Mouse (Mus musculus) forebrain, postnatal 0 days (tissue): ENCODE measurements around the gene Amdhd2. TPM values are rescaled to one million over a fixed set of nuclear protein-coding genes. Genes with fewer than 3 reads are reported as not detected.
A peak's percentile ranks its signal among the peaks of the same experiment; 100 is the strongest.

Experiments used
- ATAC-seq: fragments of 200-750 bp; cut with Nextera tagmentation; 2 replicates; pipeline ENCODE4 v1.8.0; 2017; ENCODE audit warnings: mild to moderate bottlenecking, moderate library complexity
- DNase-seq: peaks from one replicate; pipeline ENCODE4 v3.0.0-alpha.2; 2015
- H3K27ac ChIP-seq: fragments of 300-500 bp; sonication (generic); 2 replicates; pipeline ENCODE4 v1.5.1; 2014; ENCODE audit warnings: low read depth, mild to moderate bottlenecking, antibody characterized with exemption, low read length, moderate library complexity, mixed read lengths
- H3K27me3 ChIP-seq: fragments of 300-500 bp; sonication (generic); 2 replicates; pipeline ENCODE4 v1.6.1; 2014; ENCODE audit warnings: mild to moderate bottlenecking, low read length, mixed read lengths; ENCODE audit not compliant: insufficient read depth
- H3K36me3 ChIP-seq: fragments of 300-500 bp; sonication (generic); 2 replicates; pipeline ENCODE4 v1.6.1; 2014; ENCODE audit warnings: mild to moderate bottlenecking, moderate library complexity; ENCODE audit not compliant: insufficient read depth
- H3K4me1 ChIP-seq: fragments of 300-500 bp; sonication (generic); 2 replicates; pipeline ENCODE4 v1.6.1; 2014; ENCODE audit warnings: antibody characterized with exemption; ENCODE audit not compliant: insufficient read depth
- H3K4me2 ChIP-seq: fragments of 300-500 bp; sonication (generic); 2 replicates; pipeline ENCODE4 v1.6.1; 2014; ENCODE audit warnings: low read depth, mild to moderate bottlenecking, moderate library complexity
- H3K4me3 ChIP-seq: fragments of 300-500 bp; sonication (generic); 2 replicates; pipeline ENCODE4 v1.5.1; 2014; ENCODE audit warnings: low read depth, low read length, mixed read lengths
- H3K9ac ChIP-seq: fragments of 300-500 bp; sonication (generic); 2 replicates; pipeline ENCODE4 v1.6.1; 2014; ENCODE audit warnings: mild to moderate bottlenecking
- H3K9me3 ChIP-seq: fragments of 300-500 bp; sonication (generic); 2 replicates; pipeline ENCODE4 v1.6.1; 2016; ENCODE audit warnings: low read length
- CTCF ChIP-seq: sonication (generic); IDR thresholded peaks from 2 replicates; pipeline ENCODE4 v1.5.1; 2016; ENCODE audit warnings: antibody characterized with exemption, control low read depth, low read depth
- WGBS: fragments of 180-500 bp; shearing (Covaris S2); extraction: QIAGEN DNeasy Blood & Tissue Kit; methylation state at CpG from one replicate; pipeline ENCODE4 v1.1.7; 2014; 5-methylcytosine and 5-hydroxymethylcytosine counted together
- polyA plus RNA-seq: library from polyadenylated mRNA; unstranded; fragments of >200 nt; fragmentation: Nextera tagmentation; extraction: Ambion mirVana; gene quantifications from 2 replicates; pipeline ENCODE4 v1.2.1, GENCODE M21; 2015
- total RNA-seq: library from RNA; depleted of rRNA; stranded (reverse); fragments of >200 nt; gene quantifications from 2 replicates; pipeline ENCODE4 v1.2.3, GENCODE M21; 2014

Amdhd2 gene
- total and polyA plus RNA-seq, 2 experiments from 2014 or later = 34.5 to 47.6 TPM

DNA sequence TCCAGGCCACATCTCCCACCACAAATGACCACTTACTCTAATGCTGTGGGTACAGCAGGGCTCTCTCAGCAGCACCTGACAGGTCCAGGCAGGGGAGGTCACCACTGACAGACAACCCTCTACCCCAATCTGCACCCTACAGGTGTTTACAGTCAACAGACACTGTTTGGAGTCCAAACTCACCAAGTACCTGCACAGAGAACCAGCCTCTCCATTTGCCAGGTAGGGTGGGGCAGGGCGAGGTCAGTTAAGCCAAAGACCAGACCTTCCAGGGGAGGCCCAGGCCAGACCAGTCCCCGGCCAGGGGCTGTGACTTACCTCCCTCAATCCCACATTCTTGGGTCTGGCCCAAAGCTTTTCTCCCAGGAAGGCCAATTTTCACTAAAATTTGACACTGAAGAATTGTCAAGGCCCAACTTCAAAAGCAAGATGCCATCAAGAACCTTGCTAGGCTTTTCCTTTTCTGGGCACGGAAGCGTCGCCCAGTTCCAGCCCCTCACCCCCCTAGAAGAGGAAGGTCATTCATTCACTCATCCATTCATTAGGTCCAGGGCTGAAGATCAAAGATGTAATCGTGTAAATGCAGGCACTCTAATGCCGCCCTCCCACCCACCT lies 4.4 kb upstream of the Amdhd2 start:
- Histone ChIP-seq H3K4me1 (peaks cover 18% of the 10 kb centered on the region), H3K4me2 (peak overlapping the region; percentile 78), H3K27me3 (no peaks in the 10 kb centered on the region), H3K9me3 (no peaks in the 10 kb centered on the region), H3K27ac (peak overlapping the region; percentile 97), H3K4me3 (peak overlapping the region; percentile 73), H3K36me3 (peaks cover 13% of the 10 kb centered on the region), H3K9ac (peak overlapping the region; percentile 94)
- DNase-seq = no peak
- no peak for ATAC-seq
- TF ChIP-seq CTCF = no peak
- 50% methylated on average over 7 of the region's 7 CpGs for WGBS

DNA sequence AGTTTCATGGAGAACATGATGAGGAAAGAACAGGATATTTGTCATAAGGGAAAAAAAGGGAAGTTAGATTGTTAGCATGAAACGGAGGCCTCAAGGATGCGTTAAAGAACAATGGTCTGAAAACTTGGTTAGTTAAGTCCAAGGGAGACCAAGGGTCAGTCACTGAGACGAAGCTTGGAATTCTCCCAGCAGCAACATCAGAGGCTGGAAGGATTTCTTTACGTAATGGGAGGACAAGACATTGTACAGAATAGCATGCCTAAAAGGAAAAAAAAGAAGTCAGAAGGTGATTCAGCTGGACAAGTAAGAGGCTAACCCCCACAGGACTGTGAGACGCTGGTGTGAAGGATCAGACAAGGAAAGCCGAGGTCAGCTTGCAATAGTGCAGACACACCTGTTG lies 3.6 kb upstream of the Amdhd2 start:
- Histone ChIP-seq H3K27me3 (no peaks in the 10 kb centered on the region), H3K4me2 (0 out of 2 replicates have a peak overlapping the region, but pooled peaks have one; percentile 78), H3K9me3 (no peaks in the 10 kb centered on the region), H3K27ac (no peak overlapping the region), H3K4me1 (peaks cover 25% of the 10 kb centered on the region), H3K4me3 (no peak overlapping the region), H3K36me3 (peaks cover 13% of the 10 kb centered on the region), H3K9ac (no peak overlapping the region)
- WGBS = 90% methylated on average over 6 of the region's 6 CpGs
- DNase-seq (no peak), ATAC-seq (no peak)
- TF ChIP-seq CTCF = no peak

DNA sequence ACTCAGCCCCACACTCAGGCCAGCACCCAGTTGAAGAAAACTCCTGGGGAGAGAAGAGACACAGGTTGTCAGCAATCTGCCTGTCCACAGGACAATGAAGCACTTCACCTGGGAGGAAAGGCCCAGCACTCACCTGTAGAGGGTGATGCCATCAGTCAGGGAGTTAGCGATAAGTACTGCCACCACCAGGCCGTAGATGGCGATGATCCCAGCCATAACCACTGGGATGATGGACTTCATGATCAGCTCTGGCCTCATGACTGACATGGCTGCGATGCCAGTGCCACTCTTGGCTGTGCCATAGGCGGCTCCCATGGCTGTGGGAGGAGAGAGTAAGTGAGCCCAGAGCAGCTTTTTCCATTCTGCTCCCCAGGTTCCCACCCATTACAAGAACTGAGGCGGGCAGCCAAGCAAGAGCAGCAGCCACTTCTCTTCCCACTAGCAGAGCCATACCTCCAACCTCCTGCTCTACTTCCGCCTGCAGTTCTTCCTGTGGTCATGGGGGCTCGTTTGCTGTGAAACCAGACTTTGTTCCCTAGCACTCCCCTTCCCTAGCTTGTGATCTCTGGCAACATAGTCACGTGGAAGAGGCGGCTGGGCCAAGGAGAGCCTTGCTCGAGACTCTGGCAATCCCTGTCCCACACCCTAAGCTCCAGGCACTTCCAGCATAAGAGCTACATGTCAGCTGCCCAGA lies 1.1 kb upstream of the Amdhd2 start:
- Histone ChIP-seq H3K27me3 (no peaks in the 10 kb centered on the region), H3K9me3 (no peaks in the 10 kb centered on the region), H3K36me3 (peaks cover 13% of the 10 kb centered on the region), H3K9ac (no peak overlapping the region), H3K4me2 (no peak overlapping the region), H3K4me3 (no peak overlapping the region), H3K27ac (no peak overlapping the region), H3K4me1 (peaks cover 19% of the 10 kb centered on the region)
- DNase-seq = no peak
- peak; percentile 21; the same call in 1 of the 2 replicates for TF ChIP-seq CTCF
- no peak for ATAC-seq
- WGBS = 85% methylated on average over 11 of the region's 11 CpGs

DNA sequence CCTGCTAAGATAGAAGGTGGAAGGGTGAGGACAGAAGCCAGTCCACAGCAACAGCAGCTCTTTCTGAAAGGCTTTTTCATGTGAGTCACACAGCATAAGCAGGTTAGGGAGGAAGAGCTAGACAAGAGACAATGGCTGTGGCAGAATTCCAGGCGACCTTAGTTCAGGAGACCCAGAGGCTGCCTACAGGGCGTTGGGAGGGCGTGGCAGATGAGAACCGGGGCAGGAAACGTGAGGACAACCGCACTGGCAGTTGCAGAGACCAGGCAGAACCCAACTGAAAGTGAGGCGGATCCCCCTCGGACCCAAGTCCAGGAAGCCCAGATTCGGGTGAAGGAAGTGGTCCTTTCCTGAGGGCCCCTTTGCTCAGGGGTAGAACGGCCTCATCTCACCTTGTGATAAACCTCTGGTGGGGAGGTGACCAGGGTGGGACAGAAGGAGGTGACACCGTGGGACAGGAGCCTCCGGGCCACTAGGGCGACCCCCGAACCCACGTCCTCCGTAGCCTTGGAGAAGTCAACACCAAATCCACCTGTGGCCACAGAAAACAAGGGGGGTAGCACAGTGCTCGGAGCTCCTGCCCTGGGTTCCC lies 886 bp downstream of the Amdhd2 start:
- WGBS = 33% methylated on average over 17 of the region's 17 CpGs
- Histone ChIP-seq H3K27me3 (no peaks in the 10 kb centered on the region), H3K9me3 (no peaks in the 10 kb centered on the region), H3K4me3 (peak overlapping the region; percentile 63), H3K4me1 (peaks cover 13% of the 10 kb centered on the region), H3K27ac (peak overlapping the region; percentile 87), H3K36me3 (peaks cover 13% of the 10 kb centered on the region), H3K4me2 (peak overlapping the region; percentile 90), H3K9ac (peak overlapping the region; percentile 66)
- DNase-seq = no peak
- TF ChIP-seq CTCF = no peak
- no peak; the same call in 1 of the 2 replicates for ATAC-seq

DNA sequence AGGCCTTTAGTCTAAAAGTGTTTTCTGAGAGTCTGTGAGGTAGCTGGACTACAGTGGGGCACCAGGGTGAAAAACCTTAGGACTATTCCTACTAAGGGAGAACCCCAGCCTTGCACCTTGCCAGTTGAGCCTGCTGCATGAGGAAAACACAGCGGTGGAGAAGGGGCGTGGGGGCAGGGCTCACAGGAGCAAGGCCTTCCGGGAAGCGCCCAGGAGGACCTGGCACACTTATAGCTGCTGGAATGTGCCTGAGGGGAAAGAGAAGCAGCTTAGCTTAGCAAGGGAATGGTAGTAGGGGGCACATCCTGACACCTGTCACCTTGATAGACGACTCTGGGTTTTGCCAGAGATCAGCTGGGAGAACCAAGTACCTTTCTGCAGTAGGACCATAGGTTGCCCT lies 2.1 kb downstream of the Amdhd2 start:
- WGBS = 91% methylated on average over 5 of the region's 5 CpGs
- DNase-seq (no peak), ATAC-seq (no peak)
- Histone ChIP-seq H3K4me2 (no peak overlapping the region), H3K27ac (no peak overlapping the region), H3K4me3 (no peak overlapping the region), H3K27me3 (no peaks in the 10 kb centered on the region), H3K36me3 (peaks cover 13% of the 10 kb centered on the region), H3K9ac (no peak overlapping the region), H3K9me3 (no peaks in the 10 kb centered on the region), H3K4me1 (peaks cover 8% of the 10 kb centered on the region)
- TF ChIP-seq CTCF = no peak

DNA sequence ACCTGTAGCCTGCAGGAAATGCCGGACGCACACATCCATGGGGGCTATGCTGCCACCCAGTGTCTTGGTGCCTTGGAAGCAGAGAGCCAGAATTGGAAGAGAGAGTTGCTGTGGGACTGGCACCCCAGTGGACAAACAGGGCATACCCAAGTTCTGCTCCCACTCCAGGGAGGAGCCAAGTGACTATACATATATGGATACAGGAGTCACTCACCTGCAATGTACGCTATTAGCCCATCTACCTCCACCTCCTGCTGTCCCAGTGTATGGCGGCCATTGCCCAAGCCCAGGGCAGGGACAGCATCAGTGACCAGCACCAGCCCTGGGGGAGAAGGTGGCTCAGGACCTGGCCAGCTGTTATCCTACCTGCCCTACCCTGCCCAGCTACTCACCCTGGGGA lies 6.0 kb downstream of the Amdhd2 start:
- Histone ChIP-seq H3K27ac (no peak overlapping the region), H3K27me3 (no peaks in the 10 kb centered on the region), H3K9me3 (no peaks in the 10 kb centered on the region), H3K9ac (no peak overlapping the region), H3K4me1 (peaks cover 2% of the 10 kb centered on the region), H3K36me3 (peaks cover 4% of the 10 kb centered on the region; the same call in 1 of the 2 replicates), H3K4me2 (no peak overlapping the region), H3K4me3 (no peak overlapping the region)
- WGBS = 89% methylated on average over 4 of the region's 4 CpGs
- TF ChIP-seq CTCF = no peak
- ATAC-seq = no peak
- no peak for DNase-seq

DNA sequence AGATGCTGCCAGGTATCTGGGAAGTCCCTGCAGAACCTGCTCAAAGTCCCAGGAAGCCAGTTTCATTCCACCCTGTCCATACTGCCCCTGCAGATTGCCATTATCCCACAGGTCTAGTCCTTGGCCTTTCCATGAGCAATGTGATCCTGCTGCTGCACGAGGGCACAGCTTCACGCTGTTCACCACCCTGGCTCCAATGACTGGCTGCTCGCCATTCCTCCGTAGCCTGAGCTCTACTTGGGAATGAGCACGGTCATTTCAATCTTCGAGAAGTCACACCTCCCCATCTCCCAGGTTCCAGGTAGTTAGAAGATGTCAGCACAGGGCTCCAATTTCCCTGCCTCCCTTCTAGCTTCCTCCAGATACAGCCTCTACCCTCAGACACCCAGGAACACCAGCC lies 6.4 kb downstream of the Amdhd2 start:
- WGBS = 92% methylated on average over 6 of the region's 6 CpGs
- Histone ChIP-seq H3K9me3 (no peaks in the 10 kb centered on the region), H3K4me3 (no peak overlapping the region), H3K27ac (no peak overlapping the region), H3K27me3 (no peaks in the 10 kb centered on the region), H3K4me2 (no peak overlapping the region), H3K36me3 (peaks cover 4% of the 10 kb centered on the region; the same call in 1 of the 2 replicates), H3K9ac (no peak overlapping the region), H3K4me1 (no peaks in the 10 kb centered on the region)
- DNase-seq (no peak), ATAC-seq (no peak)
- no peak for TF ChIP-seq CTCF
